Mouse (Mus musculus): ENCODE measurements around the gene Trappc6a. TPM values are rescaled to one million over a fixed set of nuclear protein-coding genes. Genes with fewer than 3 reads are reported as not detected.

The Trappc6a gene
- polyA plus RNA-seq, 1 experiment: 29.0 TPM

- no peak for DNase-seq (ENCODE audit: low read depth)
- TF ChIP-seq POLR2A (IDR thresholded peaks at IDR 0.05; ENCODE audit: borderline replicate concordance, extremely low read depth, insufficient read depth, insufficient read length, poor library complexity, severe bottlenecking) (no peak), CTCF (IDR thresholded peaks at IDR 0.05; ENCODE audit: borderline replicate concordance, extremely low read depth, insufficient read depth, insufficient read length) (no peak)
These were observed 46.0 kb downstream of the Trappc6a start for GRCm38 (mm10) chr7:19554168-19554567.

DNA sequence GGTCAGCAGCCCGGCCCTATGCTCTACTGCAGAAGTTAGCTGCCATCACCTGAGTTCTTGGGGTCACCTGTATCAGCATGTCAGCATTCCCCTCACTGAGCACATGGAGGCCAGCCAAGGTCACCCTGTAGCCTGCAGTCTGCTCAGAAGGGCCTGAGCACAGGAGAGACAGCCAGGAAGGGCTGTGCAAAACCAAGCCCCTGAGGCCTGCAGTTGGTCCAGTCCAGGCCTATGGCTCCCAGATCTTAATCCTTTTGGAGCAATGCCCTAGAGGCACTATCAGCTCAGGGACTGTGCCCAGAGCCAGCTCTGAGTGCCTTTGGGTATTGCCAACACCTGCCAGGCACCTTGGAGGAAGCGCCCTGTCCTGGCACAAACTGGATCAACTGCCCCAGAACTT, 48.9 kb downstream of the Trappc6a start:
- TF ChIP-seq CTCF (IDR thresholded peaks at IDR 0.05; ENCODE audit: borderline replicate concordance, extremely low read depth, insufficient read depth, insufficient read length) (no peak), POLR2A (IDR thresholded peaks at IDR 0.05; ENCODE audit: borderline replicate concordance, extremely low read depth, insufficient read depth, insufficient read length, poor library complexity, severe bottlenecking) (no peak)
- DNase-seq (ENCODE audit: low read depth): no peak

DNA sequence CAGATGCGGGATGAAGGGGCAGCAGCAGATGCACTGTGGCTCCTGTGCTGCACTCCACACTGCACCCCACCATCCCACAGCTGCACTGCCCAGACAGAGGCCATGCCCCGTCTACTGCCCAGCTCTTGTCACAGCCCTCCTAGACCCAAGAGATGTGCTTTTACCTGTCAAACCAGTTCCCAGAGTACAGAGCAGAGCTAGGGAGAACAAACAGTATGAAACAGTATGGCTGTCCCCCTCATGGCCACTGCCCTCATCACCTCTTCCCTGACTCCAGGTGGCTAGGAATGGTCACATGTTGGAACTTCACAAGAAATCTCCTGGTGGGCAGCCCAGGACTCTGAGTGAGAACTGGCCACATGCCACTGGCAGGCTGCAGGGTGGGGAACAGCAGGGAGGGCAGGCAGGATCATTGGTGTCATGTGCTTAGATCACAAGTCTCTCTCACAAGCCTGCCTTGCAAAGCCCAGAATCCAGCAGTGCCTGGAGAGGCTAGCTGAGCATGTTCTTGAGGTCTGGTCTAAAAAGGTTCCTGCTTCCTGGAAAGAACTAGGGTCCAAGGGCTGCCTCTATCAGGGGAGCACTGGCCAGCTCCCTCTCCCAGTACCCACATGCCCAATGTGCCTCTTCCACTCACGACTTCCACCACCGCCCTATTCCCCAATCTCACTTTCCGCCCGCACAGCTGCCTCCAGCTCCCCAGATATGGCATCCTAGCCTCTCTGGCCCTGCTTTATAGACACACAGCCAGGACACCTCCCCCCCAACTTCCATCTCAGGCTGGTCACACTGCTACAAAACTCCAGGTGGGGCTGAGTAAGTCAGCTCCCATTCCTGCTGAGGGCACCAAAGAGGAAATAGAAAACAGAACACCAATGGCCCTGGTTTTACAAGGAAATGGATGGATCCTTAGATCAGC, 50.0 kb downstream of the Trappc6a start:
- DNase-seq (ENCODE audit: low read depth): no peak
- TF ChIP-seq CTCF (IDR thresholded peaks at IDR 0.05; ENCODE audit: borderline replicate concordance, extremely low read depth, insufficient read depth, insufficient read length) (no peak), POLR2A (IDR thresholded peaks at IDR 0.05; ENCODE audit: borderline replicate concordance, extremely low read depth, insufficient read depth, insufficient read length, poor library complexity, severe bottlenecking) (no peak)

DNA sequence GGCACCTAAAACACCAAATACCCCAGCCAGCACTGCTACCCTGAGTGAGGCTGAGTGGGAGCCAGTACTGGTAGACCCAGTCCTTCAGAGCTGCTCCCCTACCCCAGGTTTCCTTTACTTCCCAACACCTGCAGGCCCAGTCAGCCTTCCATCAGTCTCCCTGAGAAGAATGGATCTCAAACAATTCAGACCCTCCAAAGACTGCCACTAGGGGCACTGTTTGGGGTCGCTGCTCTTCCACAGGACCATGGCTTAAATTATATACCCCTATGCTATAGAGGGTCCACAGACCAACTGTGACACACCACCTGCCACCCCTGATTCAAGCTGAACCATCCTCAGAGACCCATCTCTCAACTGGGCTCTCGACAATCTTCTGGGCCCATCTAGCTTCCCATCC, 50.8 kb downstream of the Trappc6a start:
- DNase-seq (ENCODE audit: low read depth): no peak
- TF ChIP-seq CTCF (IDR thresholded peaks at IDR 0.05; ENCODE audit: borderline replicate concordance, extremely low read depth, insufficient read depth, insufficient read length) (peak; percentile 68), POLR2A (IDR thresholded peaks at IDR 0.05; ENCODE audit: borderline replicate concordance, extremely low read depth, insufficient read depth, insufficient read length, poor library complexity, severe bottlenecking) (no peak)

DNA sequence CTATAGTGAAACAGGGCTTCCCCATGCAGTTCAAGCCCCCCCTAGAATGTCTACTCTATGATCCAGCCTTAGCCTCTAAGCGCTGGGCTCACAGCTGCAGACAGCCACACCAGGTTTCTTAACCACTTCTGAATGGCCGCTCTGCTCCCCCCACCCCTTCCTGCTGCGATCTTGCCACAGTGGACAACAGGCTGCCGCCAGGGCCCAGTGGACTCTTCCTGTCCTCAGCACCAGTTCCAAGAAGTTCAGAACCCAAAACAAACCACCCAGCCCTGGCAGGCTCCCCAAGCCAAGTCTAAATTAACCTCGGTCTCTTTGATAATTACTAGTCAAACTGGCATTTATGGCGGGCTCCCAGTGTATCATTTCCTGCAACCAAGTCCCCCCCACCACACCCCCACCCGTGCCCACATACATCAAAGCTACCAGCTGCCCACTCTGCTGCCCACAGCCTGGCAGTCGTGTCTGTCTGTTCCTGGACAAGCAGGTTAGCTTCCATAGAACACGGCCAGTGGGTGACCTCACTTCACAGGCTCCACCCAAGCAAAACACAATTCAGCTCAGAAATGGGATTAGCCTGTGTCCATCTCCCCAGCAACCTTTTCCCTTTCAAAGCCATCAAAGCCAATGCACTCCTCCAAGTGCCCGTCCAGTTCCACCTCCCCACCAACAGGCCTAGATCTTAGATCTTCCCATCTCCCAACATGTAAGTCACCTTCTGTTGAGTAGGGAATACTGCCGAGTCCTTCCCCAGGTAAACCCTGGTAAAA, 52.5 kb downstream of the Trappc6a start:
- no peak for DNase-seq (ENCODE audit: low read depth)
- TF ChIP-seq POLR2A (IDR thresholded peaks at IDR 0.05; ENCODE audit: borderline replicate concordance, extremely low read depth, insufficient read depth, insufficient read length, poor library complexity, severe bottlenecking): no peak
- no peak for TF ChIP-seq CTCF (IDR thresholded peaks at IDR 0.05; ENCODE audit: borderline replicate concordance, extremely low read depth, insufficient read depth, insufficient read length)

GRCm38 (mm10) chr7:19561431-19561764, 53.2 kb downstream of the Trappc6a start:
- no peak for DNase-seq (ENCODE audit: low read depth)
- TF ChIP-seq POLR2A (IDR thresholded peaks at IDR 0.05; ENCODE audit: borderline replicate concordance, extremely low read depth, insufficient read depth, insufficient read length, poor library complexity, severe bottlenecking) (no peak), CTCF (IDR thresholded peaks at IDR 0.05; ENCODE audit: borderline replicate concordance, extremely low read depth, insufficient read depth, insufficient read length) (no peak)

DNA sequence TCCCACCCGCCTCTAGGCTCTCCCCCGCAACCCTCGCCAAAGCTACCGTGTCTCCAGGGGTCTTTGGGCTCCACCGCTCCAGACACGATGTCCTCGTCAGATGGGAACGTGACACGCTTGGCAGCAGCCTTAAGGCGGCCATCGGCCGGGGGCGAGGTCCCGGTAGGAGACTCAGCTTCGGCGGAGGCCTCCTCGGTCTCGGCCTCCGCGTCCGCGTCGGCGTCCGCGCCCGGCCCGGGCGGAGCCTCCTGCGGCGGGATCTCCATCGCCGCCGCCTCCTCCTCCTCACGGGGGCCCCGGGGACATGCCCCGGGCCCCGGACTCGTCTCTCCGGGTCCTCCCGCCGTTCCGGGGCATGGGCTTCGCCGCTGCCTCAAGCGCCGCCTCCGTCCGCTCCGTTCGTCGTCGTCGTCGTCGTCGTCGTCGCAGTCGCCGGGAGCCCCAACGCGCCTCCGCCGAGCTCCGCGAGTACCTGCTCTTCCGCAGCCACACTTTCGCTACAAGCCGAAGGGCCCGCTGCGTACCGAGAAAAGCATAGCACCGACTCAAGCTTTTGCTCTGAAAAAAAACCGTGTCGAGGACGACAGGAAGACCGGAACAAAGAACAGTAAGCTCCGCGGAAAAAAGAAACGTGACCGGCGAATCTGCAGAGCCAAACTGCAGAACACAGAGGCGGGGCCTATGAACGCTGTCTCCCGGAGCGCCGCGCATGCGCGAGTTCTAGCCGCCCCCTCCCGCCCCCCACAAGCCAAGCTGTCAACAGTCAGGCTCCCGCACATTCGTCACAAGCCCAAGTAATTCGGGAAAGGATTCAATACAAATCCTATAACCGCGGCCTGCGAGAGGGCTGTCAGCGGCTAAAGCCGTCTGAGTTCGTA, 53.8 kb downstream of the Trappc6a start:
- DNase-seq (ENCODE audit: low read depth): peak; percentile 99
- TF ChIP-seq POLR2A (IDR thresholded peaks at IDR 0.05; ENCODE audit: borderline replicate concordance, extremely low read depth, insufficient read depth, insufficient read length, poor library complexity, severe bottlenecking) (peak; percentile 34; the same call in 1 of the 2 replicates), CTCF (IDR thresholded peaks at IDR 0.05; ENCODE audit: borderline replicate concordance, extremely low read depth, insufficient read depth, insufficient read length) (no peak)

GRCm38 (mm10) chr7:19562643-19563410, 54.6 kb downstream of the Trappc6a start, which contains the start of gene Ppp1r37:
TSS of gene Ppp1r37 (minus strand) at chr7:19563076.
- no peak for TF ChIP-seq CTCF (IDR thresholded peaks at IDR 0.05; ENCODE audit: borderline replicate concordance, extremely low read depth, insufficient read depth, insufficient read length)
- peak; percentile 68 for DNase-seq (ENCODE audit: low read depth)

DNA sequence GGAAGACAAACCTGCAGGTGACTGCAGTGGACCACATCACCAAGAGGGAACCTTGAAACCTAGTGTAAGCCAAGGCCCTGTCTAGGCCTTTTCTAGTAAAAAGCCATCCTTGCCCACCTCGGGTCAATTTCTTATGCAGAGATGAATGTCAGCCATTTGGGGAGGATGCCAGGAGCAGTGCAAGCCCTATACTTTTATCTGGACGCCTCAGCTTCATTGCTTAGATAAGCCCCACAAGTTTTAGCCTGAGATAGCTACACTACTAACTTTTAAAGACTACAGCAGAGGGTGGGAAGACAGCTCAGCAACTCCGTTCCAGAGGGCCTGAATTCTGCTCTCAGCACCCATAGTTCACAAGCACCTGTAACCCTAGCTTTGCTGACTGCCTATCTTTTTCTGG, 55.7 kb downstream of the Trappc6a start:
- no peak for DNase-seq (ENCODE audit: low read depth)
- TF ChIP-seq CTCF (IDR thresholded peaks at IDR 0.05; ENCODE audit: borderline replicate concordance, extremely low read depth, insufficient read depth, insufficient read length) (no peak), POLR2A (IDR thresholded peaks at IDR 0.05; ENCODE audit: borderline replicate concordance, extremely low read depth, insufficient read depth, insufficient read length, poor library complexity, severe bottlenecking) (no peak)

- TF ChIP-seq CTCF (IDR thresholded peaks at IDR 0.05; ENCODE audit: borderline replicate concordance, extremely low read depth, insufficient read depth, insufficient read length): peak; percentile 14; the same call in 1 of the 2 replicates
- TF ChIP-seq POLR2A (IDR thresholded peaks at IDR 0.05; ENCODE audit: borderline replicate concordance, extremely low read depth, insufficient read depth, insufficient read length, poor library complexity, severe bottlenecking): no peak
These were observed 56.3 kb downstream of the Trappc6a start for GRCm38 (mm10) chr7:19564455-19564854.

More at GRCm38 (mm10) chr7:19564455-19564854, 56.3 kb downstream of the Trappc6a start:
- DNase-seq (ENCODE audit: low read depth): no peak

Other genes with a start within 250 kb of the Trappc6a start
- gene Vasp, start 236.6 kb upstream of the Trappc6a start, polyA plus RNA-seq (2012; rRNA removed): 66.4 and 89.0 TPM in 2 replicates
- gene Ppm1n, start 228.3 kb upstream of the Trappc6a start, polyA plus RNA-seq (2012; rRNA removed): 1.1 and 1.3 TPM in 2 replicates
- gene Rtn2, start 225.8 kb upstream of the Trappc6a start, polyA plus RNA-seq (2012; rRNA removed): 159 and 189 TPM in 2 replicates
- 0.19 and 0.23 TPM in 2 replicates for gene Fosb, start 198.3 kb upstream of the Trappc6a start, polyA plus RNA-seq (2012; rRNA removed)
- gene Ercc1, start 163.6 kb upstream of the Trappc6a start, polyA plus RNA-seq (2012; rRNA removed): 65.1 and 81.9 TPM in 2 replicates
- gene Cd3eap, start 148.9 kb upstream of the Trappc6a start, polyA plus RNA-seq (2012; rRNA removed): 11.9 and 12.7 TPM in 2 replicates
- gene Ppp1r13l, start 148.6 kb upstream of the Trappc6a start, polyA plus RNA-seq (2012; rRNA removed): 8.2 and 8.9 TPM in 2 replicates
- gene Ercc2, start 126.4 kb upstream of the Trappc6a start, polyA plus RNA-seq (2012; rRNA removed): 81.7 and 106 TPM in 2 replicates
- 1.5 and 2.5 TPM in 2 replicates for gene Klc3, start 104.3 kb upstream of the Trappc6a start, polyA plus RNA-seq (2012; rRNA removed)
- 0.24 and 0.31 TPM in 2 replicates for gene Ckm, start 103.6 kb upstream of the Trappc6a start, polyA plus RNA-seq (2012; rRNA removed)
- gene Mark4, start 49.6 kb upstream of the Trappc6a start, polyA plus RNA-seq (2012; rRNA removed): 50.7 and 67.0 TPM in 2 replicates
- gene Exoc3l2, start 45.1 kb upstream of the Trappc6a start, polyA plus RNA-seq (2012; rRNA removed): 0.91 and 1.0 TPM in 2 replicates
- 11.2 and 14.6 TPM in 2 replicates for gene Bloc1s3, start within 50 bp of the Trappc6a start, polyA plus RNA-seq (2012; rRNA removed)
- 0.51 and 0.68 TPM in 2 replicates for gene Nkpd1, start 9.4 kb downstream of the Trappc6a start, polyA plus RNA-seq (2012; rRNA removed)
- 116 and 136 TPM in 2 replicates for gene Ppp1r37, start 54.7 kb downstream of the Trappc6a start, polyA plus RNA-seq (2012; rRNA removed)
- gene Zfp296, start 68.9 kb downstream of the Trappc6a start, polyA plus RNA-seq (2012; rRNA removed): 1.4 and 1.6 TPM in 2 replicates
- gene Gemin7, start 69.2 kb downstream of the Trappc6a start, polyA plus RNA-seq (2012; rRNA removed): 67.3 and 72.9 TPM in 2 replicates
- gene Clasrp, start 96.1 kb downstream of the Trappc6a start, polyA plus RNA-seq (2012; rRNA removed): 154 and 197 TPM in 2 replicates
- 4.8 and 5.3 TPM in 2 replicates for gene Relb, start 121.0 kb downstream of the Trappc6a start, polyA plus RNA-seq (2012; rRNA removed)
- 89.4 and 114 TPM in 2 replicates for gene Clptm1, start 156.6 kb downstream of the Trappc6a start, polyA plus RNA-seq (2012; rRNA removed)
- gene Apoc2, start 169.5 kb downstream of the Trappc6a start, polyA plus RNA-seq (2012; rRNA removed): 0.30 TPM in 2 replicates
- gene Gm44805, start 173.0 kb downstream of the Trappc6a start, polyA plus RNA-seq (2012; rRNA removed): not detected in 2 replicates
- not detected in 2 replicates for gene Apoc4, start 173.1 kb downstream of the Trappc6a start, polyA plus RNA-seq (2012; rRNA removed)
- gene Apoc1, start 184.3 kb downstream of the Trappc6a start, polyA plus RNA-seq (2012; rRNA removed): 0.81 and 2.0 TPM in 2 replicates
- gene Apoe, start 190.8 kb downstream of the Trappc6a start, polyA plus RNA-seq (2012; rRNA removed): 235 and 295 TPM in 2 replicates
- 111 and 131 TPM in 2 replicates for gene Tomm40, start 207.0 kb downstream of the Trappc6a start, polyA plus RNA-seq (2012; rRNA removed)
- 39.7 and 45.2 TPM in 2 replicates for gene Nectin2, start 242.1 kb downstream of the Trappc6a start, polyA plus RNA-seq (2012; rRNA removed)

All from brain, embryonic 14.5 days (tissue).